Mouse (Mus musculus) WW6 (cell line): Measurements from ENCODE around the gene Pfas.
"Not testable (repeated sequence)": the region's sequence is repeated elsewhere in the genome, so short reads cannot be mapped to it uniquely, and the experiment has no call there.

Experiments
- DNase-seq: peaks from one replicate; pipeline ENCODE4 v3.0.0-alpha.2; 2013; ENCODE audit warnings: low read depth, low spot score

Gene Pfas

GRCm38 (mm10) chr11:68973250-68974058, 34.8 kb downstream of the Pfas start:
- DNase-seq: peak; percentile 87

- no peak for DNase-seq
Measured at GRCm38 (mm10) chr11:68970232-68970631, 38.0 kb downstream of the Pfas start.

GRCm38 (mm10) chr11:68968752-68969151, 39.5 kb downstream of the Pfas start:
- no peak for DNase-seq

GRCm38 (mm10) chr11:68967337-68968282, 40.6 kb downstream of the Pfas start, which contains the start of gene Slc25a35:
Gene Slc25a35 (plus strand): TSS chr11:68968131.
- peak; percentile 85 for DNase-seq

GRCm38 (mm10) chr11:68966554-68966953, 41.7 kb downstream of the Pfas start:
- no peak for DNase-seq

GRCm38 (mm10) chr11:68965845-68966244, 42.4 kb downstream of the Pfas start:
- DNase-seq: no peak

- no peak for DNase-seq
Measured at GRCm38 (mm10) chr11:68965050-68965449, 43.2 kb downstream of the Pfas start.

- no peak for DNase-seq
Measured at GRCm38 (mm10) chr11:68963405-68963804, 44.9 kb downstream of the Pfas start.

- DNase-seq: not testable (repeated sequence)
Measured at GRCm38 (mm10) chr11:68962159-68962558, 46.1 kb downstream of the Pfas start.

- DNase-seq: no peak
Measured at GRCm38 (mm10) chr11:68961596-68961995, 46.7 kb downstream of the Pfas start.

GRCm38 (mm10) chr11:68957971-68958370, 50.3 kb downstream of the Pfas start:
- no peak for DNase-seq

- no peak for DNase-seq
Measured at GRCm38 (mm10) chr11:68957308-68957707, 51.0 kb downstream of the Pfas start, which contains the start of gene Arhgef15. Gene Arhgef15 (minus strand): TSS chr11:68957480.

- DNase-seq: no peak
Measured at GRCm38 (mm10) chr11:68956697-68957096, 51.6 kb downstream of the Pfas start.

- no peak for DNase-seq
Measured at GRCm38 (mm10) chr11:68956107-68956506, 52.2 kb downstream of the Pfas start.

GRCm38 (mm10) chr11:68955473-68955872, 52.8 kb downstream of the Pfas start:
- no peak for DNase-seq

- no peak for DNase-seq
Measured at GRCm38 (mm10) chr11:68954408-68954807, 53.9 kb downstream of the Pfas start.

- DNase-seq: no peak
Measured at GRCm38 (mm10) chr11:68953903-68954302, 54.4 kb downstream of the Pfas start.

- no peak for DNase-seq
Measured at GRCm38 (mm10) chr11:68947542-68947993, 60.7 kb downstream of the Pfas start.

GRCm38 (mm10) chr11:68946806-68947440, 61.3 kb downstream of the Pfas start:
- no peak for DNase-seq

- DNase-seq: no peak
Measured at GRCm38 (mm10) chr11:68946001-68946400, 62.3 kb downstream of the Pfas start.

- no peak for DNase-seq
Measured at GRCm38 (mm10) chr11:68945245-68945644, 63.0 kb downstream of the Pfas start.

- no peak for DNase-seq
Measured at GRCm38 (mm10) chr11:68942731-68943130, 65.5 kb downstream of the Pfas start.
